In the genomic region with DNA sequence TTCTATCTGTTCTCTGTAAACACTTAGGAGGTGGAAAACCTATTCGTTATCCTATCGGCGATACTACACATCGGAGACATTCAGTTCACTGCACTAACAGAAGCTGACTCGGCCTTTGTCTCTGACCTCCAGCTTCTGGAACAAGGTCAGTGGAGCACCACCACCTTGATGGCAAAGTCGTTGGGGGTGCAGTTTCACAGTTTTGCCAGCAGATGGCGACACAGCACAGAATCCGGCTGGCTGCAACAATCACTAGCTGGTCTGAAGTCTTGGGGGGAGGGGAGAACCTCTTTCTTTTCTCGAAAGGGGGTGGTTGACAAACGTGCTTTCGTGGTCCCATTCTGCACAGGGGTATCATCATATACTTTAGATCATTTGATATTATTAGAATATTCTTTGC, we compare ENCODE assay signal across 9 mouse cellular contexts.
DNase-seq lines count a peak whose midpoint lies in the region; ATAC-seq and TF ChIP-seq lines count a peak whose summit lies in the region.
"Had no signal": no experiment of that assay in that cellular context is flagged by ENCODE, and none has a peak within 500 bp of the region (broad histone marks: within the 10 kb centered on the region; RNA-seq: fewer than 3 reads in every experiment).

No protein-coding gene starts in this region.

- peak; percentile 100 for TF ChIP-seq CTCF in hindbrain, postnatal 0 days (IDR thresholded peaks at IDR 0.05; ENCODE audit: low read depth)

- peaks cover 4% of the 10 kb centered on the region; the same call in 1 of the 2 replicates for H3K36me3 ChIP-seq in hindbrain, postnatal 0 days (ENCODE audit: insufficient read depth, low read length)
- H3K36me3 ChIP-seq in midbrain, embryonic 13.5 days = peaks cover 3% of the 10 kb centered on the region; the same call in 1 of the 2 replicates

- H3K27me3 ChIP-seq in hindbrain, postnatal 0 days (ENCODE audit: insufficient read depth, low read length) = no peaks in the 10 kb centered on the region
- no peaks in the 10 kb centered on the region for H3K27me3 ChIP-seq in midbrain, embryonic 13.5 days

- no peak overlapping the region for H3K4me2 ChIP-seq in hindbrain, postnatal 0 days (ENCODE audit: low read depth, low read length)
- no peak overlapping the region for H3K4me2 ChIP-seq in midbrain, embryonic 13.5 days (replicated peaks)

- WGBS in hindbrain, postnatal 0 days = 15% methylated on average over 11 of the region's 11 CpGs
- 16% methylated on average over 11 of the region's 11 CpGs for WGBS in midbrain, embryonic 13.5 days

- no peak overlapping the region for H3K27ac ChIP-seq in hindbrain, postnatal 0 days
- H3K27ac ChIP-seq in midbrain, embryonic 13.5 days = no peak overlapping the region

- H3K9ac ChIP-seq in hindbrain, postnatal 0 days (replicated peaks; ENCODE audit: low read length) = no peak overlapping the region
- H3K9ac ChIP-seq in midbrain, embryonic 13.5 days (replicated peaks) = no peak overlapping the region

- H3K9me3 ChIP-seq in hindbrain, postnatal 0 days (ENCODE audit: low read length) = no peaks in the 10 kb centered on the region
- no peaks in the 10 kb centered on the region for H3K9me3 ChIP-seq in midbrain, embryonic 13.5 days
- H3K9me3 ChIP-seq: megakaryocyte, embryonic 14.5 days had no signal

- peak; percentile 80 for DNase-seq in ZHBTc4 (ENCODE audit: low read depth, low spot score)
- peak; percentile 72 for DNase-seq in cerebellum, adult 9-10 months
- DNase-seq in frontal cortex, postnatal 10 days (ENCODE audit: low spot score in 2 of 2) = peak; percentile 48 to 76
- DNase-seq in hindbrain, postnatal 0 days (ENCODE audit: low spot score) = peak; percentile 88
- DNase-seq in left cerebral cortex, adult 8-10 months (ENCODE audit: low spot score in 2 of 2) = peak; percentile 40 to 57
- DNase-seq in right cerebral cortex, postnatal 4 days = peak; percentile 64

- H3K4me1 ChIP-seq in hindbrain, postnatal 0 days (ENCODE audit: insufficient read depth, low read length) = no peaks in the 10 kb centered on the region
- H3K4me1 ChIP-seq in midbrain, embryonic 13.5 days (replicated peaks) = peaks cover 19% of the 10 kb centered on the region
- H3K4me1 ChIP-seq: megakaryocyte, embryonic 14.5 days had no signal

- H3K4me3 ChIP-seq in hindbrain, postnatal 0 days (ENCODE audit: low read length) = no peak overlapping the region
- no peak overlapping the region for H3K4me3 ChIP-seq in midbrain, embryonic 13.5 days (replicated peaks)
- H3K4me3 ChIP-seq: megakaryocyte, embryonic 14.5 days had no signal

- ATAC-seq in hindbrain, postnatal 0 days = peak; percentile 78
- peak; percentile 46 for ATAC-seq in midbrain, embryonic 13.5 days
- no peak for ATAC-seq in activated CD4-positive, CD25-positive, alpha-beta regulatory T cell, adult 4 months
